Mouse (Mus musculus): Measurements from ENCODE around the gene Bdkrb1.

DNA sequence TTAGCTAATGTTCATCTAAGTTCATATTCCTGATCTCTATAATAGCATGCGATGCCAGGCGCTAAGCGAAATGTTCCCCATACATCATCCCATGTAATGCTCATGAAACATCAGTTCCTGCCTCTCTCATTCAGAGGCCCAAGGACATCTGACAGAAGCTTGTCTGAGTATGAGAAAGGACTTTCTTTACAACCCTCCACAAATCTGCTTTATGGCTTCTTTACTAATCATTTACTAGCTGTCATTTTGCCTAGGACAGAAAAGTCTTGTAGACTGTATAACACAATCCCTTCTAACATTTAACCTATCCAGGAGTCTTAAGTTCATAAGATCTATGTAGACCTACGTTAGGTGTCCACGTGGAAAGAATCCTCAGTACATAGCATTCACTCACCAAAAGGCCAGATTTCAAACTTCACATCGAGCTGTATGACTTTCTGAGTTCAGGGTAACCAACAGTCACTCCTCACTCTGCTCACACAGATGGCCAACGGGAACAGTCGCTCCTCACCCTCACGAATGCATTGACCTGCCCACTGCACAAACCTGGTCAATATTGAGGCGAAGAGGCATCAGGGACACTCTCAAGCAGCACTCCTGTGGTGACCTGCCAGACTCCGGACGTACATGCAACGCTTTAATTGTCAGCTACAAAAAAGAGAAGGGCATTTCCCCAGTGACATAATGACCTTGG lies 31.6 kb downstream of the Bdkrb1 start:
- no peak for TF ChIP-seq CTCF (IDR thresholded peaks at IDR 0.05; ENCODE audit: low read depth, low read length)
- no peak for TF ChIP-seq GATA1 (IDR thresholded peaks at IDR 0.05; ENCODE audit: borderline replicate concordance, low read length)
- no peak for TF ChIP-seq GATA2 (IDR thresholded peaks at IDR 0.05; ENCODE audit: borderline replicate concordance, low read depth, low read length)
- no peak for TF ChIP-seq POLR2AphosphoS5 (IDR thresholded peaks at IDR 0.05; ENCODE audit: insufficient replicate concordance, low read depth, low read length)
